Mouse (Mus musculus) stomach, postnatal 0 days (tissue): ENCODE measurements around the gene Mettl8. TPM values are rescaled to one million over a fixed set of nuclear protein-coding genes. Genes with fewer than 3 reads are reported as not detected.

ENCODE experiments used
- ATAC-seq: fragments of 200-750 bp; cut with Nextera tagmentation; 2 replicates; pipeline ENCODE4 v1.8.0; 2017; ENCODE audit not compliant: low FRiP score, low TSS enrichment
- DNase-seq: peaks from one replicate; pipeline ENCODE4 v3.0.0-alpha.2; 2016; ENCODE audit warnings: low spot score
- H3K27ac ChIP-seq: fragments of 300-500 bp; sonication (generic); replicated peaks from 2 replicates; pipeline ENCODE4 v1.5.1; 2014; ENCODE audit warnings: mild to moderate bottlenecking, control low read depth
- H3K27me3 ChIP-seq: fragments of 300-500 bp; sonication (generic); 2 replicates; pipeline ENCODE4 v1.6.1; 2014; ENCODE audit warnings: low read length; ENCODE audit not compliant: control insufficient read depth, insufficient read depth
- H3K36me3 ChIP-seq: fragments of 300-500 bp; sonication (generic); 2 replicates; pipeline ENCODE4 v1.6.1; 2014; ENCODE audit warnings: low read length, mixed read lengths; ENCODE audit not compliant: control insufficient read depth, insufficient read depth
- H3K4me1 ChIP-seq: fragments of 300-500 bp; sonication (generic); replicated peaks from 2 replicates; pipeline ENCODE4 v1.6.1; 2014; ENCODE audit warnings: antibody characterized with exemption; ENCODE audit not compliant: control insufficient read depth, insufficient read depth
- H3K4me2 ChIP-seq: fragments of 300-500 bp; sonication (generic); replicated peaks from 2 replicates; pipeline ENCODE4 v1.6.1; 2014; ENCODE audit warnings: low read depth, mild to moderate bottlenecking, control low read depth, moderate library complexity
- H3K4me3 ChIP-seq: fragments of 300-500 bp; sonication (generic); 2 replicates; pipeline ENCODE4 v1.5.1; 2014; ENCODE audit warnings: low read depth, low read length, control low read depth
- H3K9ac ChIP-seq: fragments of 300-500 bp; sonication (generic); 2 replicates; pipeline ENCODE4 v1.6.1; 2014; ENCODE audit warnings: mild to moderate bottlenecking, low read length, control low read depth, mixed read lengths
- H3K9me3 ChIP-seq: fragments of 300-500 bp; sonication (generic); 2 replicates; pipeline ENCODE4 v1.6.1; 2016; ENCODE audit warnings: low read length; ENCODE audit not compliant: control insufficient read depth
- CTCF ChIP-seq: IDR thresholded peaks from 2 replicates; pipeline ENCODE4 v1.5.1; 2016; ENCODE audit warnings: antibody characterized with exemption, low read depth, mild to moderate bottlenecking, moderate library complexity
- EP300 ChIP-seq: optimal IDR thresholded peaks from 2 replicates; pipeline ENCODE3; 2016; ENCODE audit warnings: antibody characterized with exemption
- WGBS: fragments of 180-500 bp; shearing (Covaris S2); extraction: QIAGEN DNeasy Blood & Tissue Kit; methylation state at CpG from one replicate; pipeline ENCODE4 v1.1.7; 2014; 5-methylcytosine and 5-hydroxymethylcytosine counted together
- polyA plus RNA-seq: library from polyadenylated mRNA; unstranded; fragments of >200 nt; fragmentation: Nextera tagmentation; extraction: Ambion mirVana; gene quantifications from 2 replicates; pipeline ENCODE4 v1.2.1, GENCODE M21; 2015

Gene Mettl8
- polyA plus RNA-seq, 1 experiment from 2014 or later, result 7.7 TPM

GRCm38 (mm10) chr2:70940826-70941225 is 114.6 kb downstream of the Mettl8 start:
- no peaks in the 10 kb centered on the region for H3K9me3 ChIP-seq
- DNase-seq (peak; percentile 18), ATAC-seq (no peak)
- no peak overlapping the region for H3K27ac ChIP-seq
- TF ChIP-seq CTCF (no peak), EP300 (no peak)
- H3K36me3 ChIP-seq, result no peaks in the 10 kb centered on the region
- H3K4me3 ChIP-seq, result no peak overlapping the region
- H3K4me1 ChIP-seq, result no peaks in the 10 kb centered on the region
- no peak overlapping the region for H3K9ac ChIP-seq
- no peaks in the 10 kb centered on the region for H3K27me3 ChIP-seq
- H3K4me2 ChIP-seq, result no peak overlapping the region
- 82% methylated on average over 14 of the region's 14 CpGs for WGBS

GRCm38 (mm10) chr2:70938844-70939494 is 116.4 kb downstream of the Mettl8 start:
- TF ChIP-seq EP300 (no peak), CTCF (no peak)
- WGBS, result 86% methylated on average over 21 of the region's 21 CpGs
- no peak overlapping the region for H3K4me3 ChIP-seq
- peak; percentile 25 for DNase-seq
- H3K27me3 ChIP-seq, result no peaks in the 10 kb centered on the region
- ATAC-seq, result peak; percentile 56; the same call in 1 of the 2 replicates
- H3K4me2 ChIP-seq, result no peak overlapping the region
- H3K36me3 ChIP-seq, result no peaks in the 10 kb centered on the region
- H3K9me3 ChIP-seq, result no peaks in the 10 kb centered on the region
- H3K9ac ChIP-seq, result no peak overlapping the region
- H3K4me1 ChIP-seq, result no peaks in the 10 kb centered on the region
- no peak overlapping the region for H3K27ac ChIP-seq

GRCm38 (mm10) chr2:70934772-70935171 is 120.6 kb downstream of the Mettl8 start:
- Histone ChIP-seq H3K9me3 (no peaks in the 10 kb centered on the region), H3K4me2 (no peak overlapping the region), H3K4me3 (no peak overlapping the region), H3K27me3 (no peaks in the 10 kb centered on the region), H3K9ac (no peak overlapping the region), H3K27ac (no peak overlapping the region), H3K36me3 (no peaks in the 10 kb centered on the region), H3K4me1 (no peaks in the 10 kb centered on the region)
- no peak for DNase-seq
- 79% methylated on average over 8 of the region's 8 CpGs for WGBS
- TF ChIP-seq CTCF, result no peak
- no peak for TF ChIP-seq EP300
- ATAC-seq, result no peak

GRCm38 (mm10) chr2:70933516-70933915 is 121.9 kb downstream of the Mettl8 start:
- H3K27me3 ChIP-seq, result no peaks in the 10 kb centered on the region
- WGBS, result 81% methylated on average over 1 of the region's 1 CpGs
- H3K9ac ChIP-seq, result no peak overlapping the region
- TF ChIP-seq EP300, result no peak
- TF ChIP-seq CTCF, result no peak
- no peak overlapping the region for H3K4me3 ChIP-seq
- no peak overlapping the region for H3K4me2 ChIP-seq
- DNase-seq (no peak), ATAC-seq (no peak)
- H3K4me1 ChIP-seq, result no peaks in the 10 kb centered on the region
- no peaks in the 10 kb centered on the region for H3K36me3 ChIP-seq
- H3K9me3 ChIP-seq, result no peaks in the 10 kb centered on the region
- no peak overlapping the region for H3K27ac ChIP-seq

GRCm38 (mm10) chr2:70932965-70933364 is 122.4 kb downstream of the Mettl8 start:
- 67% methylated on average over 4 of the region's 4 CpGs for WGBS
- H3K27me3 ChIP-seq, result no peaks in the 10 kb centered on the region
- no peaks in the 10 kb centered on the region for H3K4me1 ChIP-seq
- no peak overlapping the region for H3K9ac ChIP-seq
- TF ChIP-seq CTCF, result no peak
- TF ChIP-seq EP300, result no peak
- no peaks in the 10 kb centered on the region for H3K9me3 ChIP-seq
- no peaks in the 10 kb centered on the region for H3K36me3 ChIP-seq
- ATAC-seq (no peak), DNase-seq (no peak)
- H3K4me3 ChIP-seq, result no peak overlapping the region
- H3K27ac ChIP-seq, result no peak overlapping the region
- no peak overlapping the region for H3K4me2 ChIP-seq

- no peaks in the 10 kb centered on the region for H3K9me3 ChIP-seq
- H3K4me1 ChIP-seq, result no peaks in the 10 kb centered on the region
- ATAC-seq (no peak), DNase-seq (no peak)
- H3K27ac ChIP-seq, result no peak overlapping the region
- H3K27me3 ChIP-seq, result no peaks in the 10 kb centered on the region
- H3K9ac ChIP-seq, result no peak overlapping the region
- H3K4me2 ChIP-seq, result no peak overlapping the region
- no peaks in the 10 kb centered on the region for H3K36me3 ChIP-seq
- TF ChIP-seq CTCF (no peak), EP300 (no peak)
- H3K4me3 ChIP-seq, result no peak overlapping the region
- WGBS, result 78% methylated on average over 11 of the region's 11 CpGs
Measured at GRCm38 (mm10) chr2:70930631-70931288, 124.6 kb downstream of the Mettl8 start.
